Mouse (Mus musculus): ENCODE data around the gene Tldc2.

Tldc2 gene

DNA sequence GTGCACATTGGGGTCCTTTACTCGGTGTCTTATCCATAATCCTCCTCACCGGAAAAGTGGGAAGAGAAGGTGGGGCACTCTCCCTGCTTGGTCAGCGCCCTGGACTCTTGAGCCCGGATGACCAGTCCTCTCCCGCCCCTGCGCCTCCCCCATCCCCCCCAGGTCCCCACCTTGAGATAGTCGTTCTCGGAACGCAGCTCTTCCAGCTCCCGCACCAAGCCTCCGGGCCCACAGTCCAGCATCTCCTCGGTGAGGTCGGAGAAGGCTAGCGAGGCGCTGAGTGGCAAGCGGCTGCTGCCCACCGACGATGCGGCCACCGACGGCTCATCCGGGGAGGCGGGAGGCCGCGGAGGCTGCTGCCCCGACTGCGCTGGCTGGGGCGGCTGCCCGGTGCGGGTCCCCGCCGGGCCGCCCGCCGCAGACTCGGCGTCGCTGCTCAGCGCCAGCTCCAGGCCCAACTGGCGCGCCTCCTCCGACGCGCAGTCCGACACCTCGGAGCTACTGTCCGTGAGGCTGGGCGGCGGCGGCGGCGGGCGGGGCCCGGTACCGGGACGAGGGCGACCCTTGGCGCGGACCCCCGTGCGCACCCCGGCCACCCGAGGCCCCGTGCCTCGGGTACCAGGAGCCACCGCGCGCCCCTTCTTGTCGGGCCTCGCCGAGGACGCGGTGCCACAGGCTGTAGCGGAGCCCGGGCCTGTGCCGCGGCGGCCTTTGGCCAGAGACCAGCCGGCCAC is 8.6 kb upstream of the Tldc2 start:
- no peak for DNase-seq (ENCODE audit: low read depth, low spot score)

DNA sequence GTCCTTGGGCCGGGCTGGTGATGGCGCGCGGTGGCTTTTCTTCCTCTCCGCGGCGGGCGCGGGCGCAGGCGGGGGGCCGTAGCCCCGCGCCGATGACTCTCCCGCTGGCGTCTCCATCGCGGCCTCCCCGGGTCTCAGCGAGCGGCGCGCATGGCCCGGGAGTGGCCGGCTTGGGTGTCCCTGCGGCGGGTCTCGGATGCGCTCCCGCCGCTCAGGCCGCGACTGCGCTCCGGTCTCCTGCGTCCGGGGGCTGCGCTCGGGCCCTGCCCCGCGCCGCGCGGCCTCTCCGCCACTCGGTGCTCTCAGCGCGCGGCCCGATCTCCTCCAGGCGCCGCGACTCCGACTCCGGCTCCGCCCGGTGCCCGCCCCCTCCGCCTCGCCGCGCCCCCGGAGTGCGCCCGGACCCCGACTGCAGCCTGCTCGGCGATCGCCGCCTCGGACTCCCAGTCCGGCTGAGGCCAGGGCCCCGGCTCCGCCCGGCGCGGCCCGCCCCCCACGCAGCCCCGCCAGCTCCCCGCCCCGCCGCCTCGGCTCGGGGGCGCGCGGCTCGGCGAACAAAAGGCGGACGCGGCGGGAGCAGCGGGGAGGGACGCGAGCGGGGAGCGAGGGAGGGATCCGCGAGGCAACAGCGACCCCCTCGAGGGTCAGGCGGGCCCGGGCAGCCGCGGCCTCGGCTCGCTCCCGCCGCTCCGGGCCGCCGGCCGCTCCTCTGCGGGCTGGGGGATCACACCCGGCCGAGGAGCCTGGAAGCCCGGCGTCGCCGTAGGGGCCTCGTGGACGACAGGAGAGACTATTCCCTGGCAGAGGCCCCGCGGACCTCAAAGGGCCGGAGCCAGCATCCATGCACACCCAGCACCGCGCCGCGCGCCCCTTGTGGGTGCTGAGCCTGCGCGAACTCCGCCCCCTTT is 7.8 kb upstream of the Tldc2 start, which contains the start of gene Soga1:
Gene Soga1, minus strand, starts transcription at position 462 of the 908 bp plus-strand sequence.
- DNase-seq (ENCODE audit: low read depth, low spot score): peak; percentile 59

- peak; percentile 32 for DNase-seq (ENCODE audit: low read depth, low spot score)
Measured at GRCm38 (mm10) chr2:157079701-157080180, 7.1 kb upstream of the Tldc2 start.

GRCm38 (mm10) chr2:157081331-157081730 is 5.5 kb upstream of the Tldc2 start:
- no peak for DNase-seq (ENCODE audit: low read depth, low spot score)

DNA sequence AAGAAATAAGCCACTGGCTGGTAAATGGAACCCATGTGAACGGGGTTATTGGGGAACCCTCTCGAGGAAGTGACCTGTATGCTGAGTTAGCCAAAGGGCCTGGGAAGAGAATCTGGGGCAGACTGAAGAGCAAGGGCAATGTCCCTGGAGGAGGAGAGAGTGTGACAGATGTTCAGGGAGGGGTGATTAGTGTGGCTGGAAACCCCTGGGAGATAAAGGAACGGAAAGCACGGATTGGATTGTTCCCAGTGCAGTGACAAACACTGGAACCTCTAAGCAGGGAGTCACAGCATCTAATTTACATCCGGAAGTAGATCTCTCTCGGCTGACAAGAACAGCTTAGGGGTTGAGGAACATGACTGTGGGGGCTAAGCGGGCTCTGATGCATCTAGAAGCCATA is 4.9 kb upstream of the Tldc2 start:
- no peak for DNase-seq (ENCODE audit: low read depth, low spot score)

GRCm38 (mm10) chr2:157084831-157085585 is 1.8 kb upstream of the Tldc2 start:
- DNase-seq (ENCODE audit: low read depth, low spot score): peak; percentile 27

DNA sequence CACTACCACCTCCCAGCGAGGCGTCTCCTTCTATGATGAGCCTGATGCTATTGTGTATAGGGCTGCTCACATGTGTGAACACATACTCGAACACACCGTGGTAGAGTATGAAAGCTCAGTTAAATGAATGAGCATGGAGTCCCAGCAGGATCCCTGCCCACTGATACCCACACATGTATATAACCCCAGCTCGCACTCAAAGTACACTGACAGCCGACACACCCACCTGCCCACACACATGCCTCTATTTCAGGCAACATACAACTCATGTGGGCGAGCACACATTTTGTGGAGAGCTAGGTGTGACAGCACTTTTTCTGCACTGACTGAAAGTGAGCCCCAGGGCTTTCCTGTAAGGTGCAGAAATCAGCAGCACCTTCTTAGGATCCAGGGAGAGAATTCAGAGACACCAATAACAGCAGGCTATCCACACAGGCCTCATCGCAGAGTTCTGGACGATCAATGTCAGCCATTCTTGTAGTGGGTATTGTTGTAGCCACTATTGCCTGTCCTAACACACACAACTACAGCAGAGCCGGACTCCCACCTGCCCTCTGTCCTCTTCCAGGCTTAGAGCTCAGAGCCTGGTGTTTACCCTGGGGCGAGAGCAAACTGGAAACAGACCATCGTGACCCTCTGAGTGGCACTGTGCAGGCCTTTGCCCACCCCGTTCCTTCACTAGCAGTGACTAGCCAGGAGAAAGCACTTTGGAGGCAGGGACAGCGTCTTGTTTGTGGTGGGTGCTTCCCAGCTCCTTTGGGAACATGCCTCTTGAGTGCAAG is 872 bp downstream of the Tldc2 start:
- no peak for DNase-seq (ENCODE audit: low read depth, low spot score)

GRCm38 (mm10) chr2:157092024-157092423 is 5.2 kb downstream of the Tldc2 start:
- DNase-seq (ENCODE audit: low read depth, low spot score): no peak

- DNase-seq (ENCODE audit: low read depth, low spot score): peak; percentile 84
Measured at GRCm38 (mm10) chr2:157095005-157095755, 8.3 kb downstream of the Tldc2 start.

- DNase-seq (ENCODE audit: low read depth, low spot score): peak; percentile 52
Measured at GRCm38 (mm10) chr2:157099532-157100318, 12.9 kb downstream of the Tldc2 start.

DNA sequence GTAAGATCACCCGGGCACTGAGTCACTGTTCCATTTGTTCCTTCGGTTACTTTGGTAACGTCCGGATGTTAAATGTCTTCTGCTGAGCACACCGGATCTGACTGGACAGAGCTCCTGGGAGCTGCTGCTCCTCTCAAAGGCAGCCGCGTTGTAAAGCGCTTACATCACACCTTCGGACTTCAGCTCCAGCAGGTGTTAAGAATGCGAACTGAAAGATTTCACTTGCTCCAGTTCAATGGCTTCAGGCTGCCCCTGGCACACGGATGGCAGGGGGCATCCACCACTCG is 13.4 kb downstream of the Tldc2 start:
- no peak for DNase-seq (ENCODE audit: low read depth, low spot score)

DNA sequence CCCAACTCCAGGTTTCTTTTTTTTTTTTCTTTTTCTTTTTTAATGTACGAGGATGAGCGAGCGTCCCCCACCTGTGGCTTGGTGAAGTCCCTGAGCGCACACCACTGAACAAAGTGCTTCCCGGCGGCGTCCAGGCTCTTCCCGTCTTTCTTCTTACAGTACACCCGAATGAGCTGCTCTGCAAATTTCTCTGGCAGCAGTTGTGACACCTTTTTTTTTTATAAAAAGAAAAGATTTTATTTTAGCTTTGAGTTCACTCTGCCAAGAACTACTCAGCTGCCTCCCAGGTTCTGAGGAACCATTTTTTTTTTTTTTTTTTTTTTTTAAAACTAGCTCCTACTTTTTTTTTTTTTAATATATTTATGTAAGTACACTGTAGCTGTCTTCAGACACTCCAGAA is 14.8 kb downstream of the Tldc2 start:
- no peak for DNase-seq (ENCODE audit: low read depth, low spot score)

DNA sequence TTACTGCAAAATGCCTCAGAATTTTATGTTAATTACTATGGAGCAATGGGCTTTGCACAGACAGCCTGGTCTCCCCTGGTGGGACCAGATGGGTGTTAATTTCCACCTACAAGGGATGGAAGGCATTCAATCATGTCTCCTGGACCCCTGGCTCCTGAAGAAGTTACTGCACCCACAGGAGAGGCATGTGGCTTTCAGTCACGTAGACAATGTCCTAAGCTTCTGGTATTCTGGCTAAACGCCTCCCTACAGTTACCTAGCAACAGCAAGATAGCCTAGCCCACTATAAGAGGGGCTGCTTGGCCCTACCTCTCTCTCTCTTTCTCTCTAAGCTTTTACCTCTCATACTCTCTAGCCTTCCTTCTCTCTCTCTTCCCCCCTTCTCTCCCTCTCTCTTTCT is 15.4 kb downstream of the Tldc2 start:
- no peak for DNase-seq (ENCODE audit: low read depth, low spot score)

DNA sequence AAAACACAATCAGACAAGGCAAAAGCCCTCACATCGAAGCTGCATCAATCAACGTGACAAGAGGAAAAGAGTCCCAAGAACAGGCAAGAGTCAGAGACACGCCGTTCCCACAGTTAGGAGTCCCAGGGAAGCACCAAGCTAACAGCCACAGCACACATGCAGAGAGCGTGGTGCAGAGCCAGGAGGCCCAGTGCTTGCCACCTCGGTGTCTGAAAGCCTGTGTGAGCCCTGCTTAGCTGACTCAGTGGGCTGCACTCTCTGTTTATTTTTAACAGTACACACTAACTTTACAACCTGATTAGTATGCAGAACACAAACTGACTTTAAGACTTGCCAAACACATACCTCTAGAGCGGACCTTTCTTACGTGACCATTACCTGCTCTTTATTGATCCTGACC is 17.6 kb downstream of the Tldc2 start:
- DNase-seq (ENCODE audit: low read depth, low spot score): no peak

- no peak for DNase-seq (ENCODE audit: low read depth, low spot score)
Measured at GRCm38 (mm10) chr2:157108236-157108635, 21.4 kb downstream of the Tldc2 start.

DNA sequence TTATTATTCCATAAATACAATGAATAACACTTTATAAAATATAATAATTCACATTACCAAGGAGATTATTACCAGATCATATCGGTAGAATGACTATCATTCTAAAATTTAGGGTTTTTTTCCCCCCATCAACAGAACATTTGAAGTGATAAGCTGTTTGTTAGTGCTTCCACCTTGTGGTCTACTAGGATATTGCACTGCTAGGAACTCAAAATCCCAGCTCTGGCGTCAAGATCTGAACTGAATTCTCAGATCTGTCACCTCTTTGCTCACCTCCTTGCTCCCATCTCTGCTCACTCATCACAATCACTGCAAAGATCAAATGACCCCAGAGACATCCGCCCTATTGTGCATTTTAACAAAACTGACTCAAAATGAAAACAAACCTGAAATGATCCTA is 30.1 kb downstream of the Tldc2 start:
- peak; percentile 81 for DNase-seq (ENCODE audit: low read depth, low spot score)

- DNase-seq (ENCODE audit: low read depth, low spot score): no peak
Measured at GRCm38 (mm10) chr2:157118556-157118955, 31.7 kb downstream of the Tldc2 start.

- DNase-seq (ENCODE audit: low read depth, low spot score): no peak
Measured at GRCm38 (mm10) chr2:157119075-157119474, 32.2 kb downstream of the Tldc2 start.

DNA sequence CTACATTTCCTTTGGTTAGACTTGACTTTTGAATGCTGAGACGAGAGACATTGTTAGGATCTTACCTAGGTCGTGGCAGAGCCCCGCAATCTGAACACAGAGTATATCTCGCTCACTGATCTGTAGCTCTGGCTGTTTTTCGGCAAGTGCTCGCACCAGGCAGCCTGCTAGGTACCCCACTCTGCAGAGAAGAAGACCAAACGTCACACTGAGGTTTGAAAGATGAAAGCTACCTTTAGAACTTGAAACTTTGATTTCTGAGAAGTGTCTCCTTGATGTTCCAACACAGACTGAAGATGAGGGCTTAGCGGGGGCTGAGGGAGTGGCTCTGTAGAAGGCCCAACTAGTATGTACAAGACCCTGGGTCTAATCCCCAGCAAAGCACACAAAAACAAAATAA is 34.9 kb downstream of the Tldc2 start:
- DNase-seq (ENCODE audit: low read depth, low spot score): no peak

- no peak for DNase-seq (ENCODE audit: low read depth, low spot score)
Measured at GRCm38 (mm10) chr2:157125246-157125645, 38.4 kb downstream of the Tldc2 start.

Measured in 3T3-L1 (cell line).